ENCODE assay signal across 23 mouse cellular contexts in genomic region chr7:132174787-132175186, GRCm38 (mm10). TPM values are rescaled to one million over a fixed set of nuclear protein-coding genes. Genes with fewer than 3 reads are reported as not detected.
"Had no signal": no experiment of that assay in that cellular context is flagged by ENCODE, and none has a peak within 500 bp of the region (broad histone marks: within the 10 kb centered on the region; RNA-seq: fewer than 3 reads in every experiment).

No protein-coding gene starts in this region.

- H3K4me3 ChIP-seq: liver, embryonic 12.5 days; liver, embryonic 15.5 days; lung, embryonic 15.5 days; megakaryocyte, embryonic 14.5 days; midbrain, embryonic 10.5 days; midbrain, embryonic 13.5 days; myocyte; neural tube, embryonic 13.5 days had no signal

- H3K4me1 ChIP-seq: liver, embryonic 12.5 days; liver, embryonic 15.5 days; lung, embryonic 15.5 days; megakaryocyte, embryonic 14.5 days had no signal

- H3K9me3 ChIP-seq: liver, embryonic 12.5 days; liver, embryonic 15.5 days; lung, embryonic 15.5 days; midbrain, embryonic 10.5 days; midbrain, embryonic 13.5 days; neural tube, embryonic 13.5 days had no signal

- H3K9ac ChIP-seq: liver, embryonic 12.5 days; liver, embryonic 15.5 days; lung, embryonic 15.5 days; midbrain, embryonic 13.5 days; neural tube, embryonic 13.5 days had no signal

- ATAC-seq: liver, embryonic 12.5 days; midbrain, embryonic 13.5 days; midbrain, embryonic 16.5 days had no signal

- H3K36me3 ChIP-seq: liver, embryonic 12.5 days; liver, embryonic 15.5 days; lung, embryonic 15.5 days; midbrain, embryonic 10.5 days; midbrain, embryonic 13.5 days; neural tube, embryonic 13.5 days had no signal

- DNase-seq: kidney, adult 11 months; kidney, adult 8-10 months; kidney, postnatal 14 days; kidney, postnatal 4 days; layer of hippocampus, adult 9-11 months; layer of hippocampus, postnatal 36 days; liver; lung, adult 18-20 months; lung, postnatal 10 days; lung, postnatal 36 days; retina, postnatal 1 day; right cerebral cortex, postnatal 4 days; thymus, postnatal 36 days had no signal

- H3K4me2 ChIP-seq: liver, embryonic 12.5 days; liver, embryonic 15.5 days; lung, embryonic 15.5 days; midbrain, embryonic 13.5 days; neural tube, embryonic 13.5 days had no signal

- H3K27me3 ChIP-seq: liver, embryonic 12.5 days; liver, embryonic 15.5 days; lung, embryonic 15.5 days; megakaryocyte, embryonic 14.5 days; midbrain, embryonic 13.5 days; neural tube, embryonic 13.5 days had no signal

- H3K27ac ChIP-seq: liver, embryonic 12.5 days; liver, embryonic 15.5 days; lung, embryonic 15.5 days; midbrain, embryonic 10.5 days; midbrain, embryonic 13.5 days; neural tube, embryonic 13.5 days; stomach, postnatal 0 days had no signal

RNA-seq across cellular contexts. Expression of gene Cpxm2, which starts 20.2 kb away (rescaled TPM):
- polyA plus RNA-seq: myocyte had no signal
